Mouse (Mus musculus): ENCODE data around the gene Olfr1198.

DNA sequence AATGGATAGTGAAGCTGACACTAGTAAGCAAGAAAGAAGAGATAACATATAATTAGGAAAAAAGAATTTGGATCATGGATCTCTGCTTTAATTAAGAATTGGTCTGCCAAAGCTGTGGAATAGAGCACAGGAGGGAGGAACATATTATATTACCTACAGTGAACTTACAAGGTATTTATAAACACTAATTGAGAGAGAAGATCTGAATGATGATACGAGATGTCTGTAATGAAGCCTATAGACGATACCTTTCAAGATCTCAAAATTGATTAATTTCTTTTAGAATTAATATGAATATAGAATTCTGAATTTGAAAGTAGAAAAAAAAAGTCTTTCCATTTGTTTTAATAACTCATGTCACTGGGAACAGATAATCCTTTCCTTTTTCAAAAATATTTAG, 9.2 kb upstream of the Olfr1198 start, which contains the start of gene Olfr1199:
- TF ChIP-seq CTCF (IDR thresholded peaks at IDR 0.05; ENCODE audit: insufficient read depth, low read depth, low read length) (no peak), POLR2A (IDR thresholded peaks at IDR 0.05; ENCODE audit: insufficient read depth, low read depth, low read length) (no peak)
